Mouse (Mus musculus): ENCODE data around the gene Vmn1r21. TPM values are rescaled to one million over a fixed set of nuclear protein-coding genes. Genes with fewer than 3 reads are reported as not detected.

The Vmn1r21 gene
- total and polyA plus RNA-seq, 3 experiments: not detected

- Histone ChIP-seq H3K36me3 (ENCODE audit: control insufficient read depth in 1 of 2, insufficient read depth in 2 of 2, low read length in 2 of 2) (peaks cover 0 to 12% of the 10 kb centered on the region in 2 experiments; a peak in 2 of 4 replicates), H3K79me2 (ENCODE audit: control insufficient read depth, insufficient read depth, low read length, poor library complexity) (no peaks in the 10 kb centered on the region; the same call in 1 of the 2 replicates), H3K4me3 (ENCODE audit: control insufficient read depth in 1 of 2, insufficient read depth in 1 of 2, low read depth in 2 of 2, low read length in 2 of 2) (no peak overlapping the region), H3K9me3 (replicated peaks; ENCODE audit: insufficient read depth, low read length) (no peaks in the 10 kb centered on the region), H3K27ac (ENCODE audit: control insufficient read depth, low read depth, low read length) (no peak overlapping the region), H3K9ac (ENCODE audit: control insufficient read depth, low read depth, low read length, poor library complexity, severe bottlenecking) (no peak overlapping the region), H3K4me1 (ENCODE audit: control insufficient read depth in 1 of 2, insufficient read depth in 2 of 2, low read length in 2 of 2) (peaks cover 0 to 15% of the 10 kb centered on the region in 2 experiments; a peak in 3 of 4 replicates), H3K27me3 (ENCODE audit: control insufficient read depth in 1 of 2, insufficient read depth in 2 of 2, low read length in 2 of 2) (no peaks in the 10 kb centered on the region)
- TF ChIP-seq EP300 (IDR thresholded peaks at IDR 0.05; ENCODE audit: low read depth in 1 of 2, low read length in 2 of 2): peak in 1 of 2 experiments; percentile 49; a peak in 1 of 4 replicates
- TF ChIP-seq ETS1 (IDR thresholded peaks at IDR 0.05; ENCODE audit: low read depth, low read length): peak; percentile 40; the same call in 1 of the 2 replicates
- TF ChIP-seq ELF1 (IDR thresholded peaks at IDR 0.05; ENCODE audit: low read depth, low read length): no peak
- TF ChIP-seq GATA1 (IDR thresholded peaks at IDR 0.05; ENCODE audit: low read depth, low read length): peak; percentile 56
- DNase-seq (ENCODE audit: low read depth, low spot score): peak; percentile 40
These were observed 38.1 kb downstream of the Vmn1r21 start for GRCm38 (mm10) chr6:57811748-57812730.

- Histone ChIP-seq H3K27ac (ENCODE audit: control insufficient read depth, low read depth, low read length) (no peak overlapping the region), H3K4me1 (ENCODE audit: control insufficient read depth in 1 of 2, insufficient read depth in 2 of 2, low read length in 2 of 2) (peaks cover 6% of the 10 kb centered on the region in 2 experiments), H3K9me3 (replicated peaks; ENCODE audit: insufficient read depth, low read length) (no peaks in the 10 kb centered on the region), H3K4me3 (ENCODE audit: control insufficient read depth in 1 of 2, insufficient read depth in 1 of 2, low read depth in 2 of 2, low read length in 2 of 2) (no peak overlapping the region), H3K36me3 (ENCODE audit: control insufficient read depth in 1 of 2, insufficient read depth in 2 of 2, low read length in 2 of 2) (peaks cover 0 to 7% of the 10 kb centered on the region in 2 experiments; a peak in 2 of 4 replicates), H3K27me3 (ENCODE audit: control insufficient read depth in 1 of 2, insufficient read depth in 2 of 2, low read length in 2 of 2) (no peaks in the 10 kb centered on the region), H3K9ac (ENCODE audit: control insufficient read depth, low read depth, low read length, poor library complexity, severe bottlenecking) (no peak overlapping the region), H3K79me2 (ENCODE audit: control insufficient read depth, insufficient read depth, low read length, poor library complexity) (no peaks in the 10 kb centered on the region; the same call in 1 of the 2 replicates)
- DNase-seq (ENCODE audit: low read depth, low spot score): peak; percentile 60
- TF ChIP-seq MEF2A (IDR thresholded peaks at IDR 0.05; ENCODE audit: extremely low read depth, insufficient replicate concordance, low read depth, low read length, poor library complexity, severe bottlenecking) (no peak), MYB (IDR thresholded peaks at IDR 0.05; ENCODE audit: low read depth, low read length) (no peak), SIN3A (IDR thresholded peaks at IDR 0.05; ENCODE audit: low read length) (0 out of 2 replicates have a peak, but pooled peaks have one; percentile 16), GATA1 (IDR thresholded peaks at IDR 0.05; ENCODE audit: low read depth, low read length) (peak; percentile 68; the same call in 1 of the 2 replicates), EP300 (IDR thresholded peaks at IDR 0.05; ENCODE audit: low read depth in 1 of 2, low read length in 2 of 2) (peak; percentile 41 to 50; a peak in 3 of 4 replicates)
These were observed 44.7 kb downstream of the Vmn1r21 start for GRCm38 (mm10) chr6:57805218-57806069.

GRCm38 (mm10) chr6:57803130-57803529 lies 47.0 kb downstream of the Vmn1r21 start:
- no peak for TF ChIP-seq POLR2AphosphoS2 (IDR thresholded peaks at IDR 0.05; ENCODE audit: low read length)
- no peak for TF ChIP-seq TBP (IDR thresholded peaks at IDR 0.05; ENCODE audit: low read depth, low read length)
- no peak for TF ChIP-seq ZKSCAN1 (IDR thresholded peaks at IDR 0.05; ENCODE audit: low read depth, low read length)
- no peak for TF ChIP-seq MAFK (IDR thresholded peaks at IDR 0.05; ENCODE audit: borderline replicate concordance, low read depth, low read length)
- no peak for TF ChIP-seq USF1 (IDR thresholded peaks at IDR 0.05; ENCODE audit: low read depth, low read length)
- no peak for TF ChIP-seq UBTF (IDR thresholded peaks at IDR 0.05; ENCODE audit: borderline replicate concordance, insufficient read depth, low read depth, low read length)
- no peaks in the 10 kb centered on the region for H3K27me3 ChIP-seq (ENCODE audit: control insufficient read depth in 1 of 2, insufficient read depth in 2 of 2, low read length in 2 of 2)
- H3K79me2 ChIP-seq (ENCODE audit: control insufficient read depth, insufficient read depth, low read length, poor library complexity): no peaks in the 10 kb centered on the region; the same call in 1 of the 2 replicates
- no peak overlapping the region for H3K9ac ChIP-seq (ENCODE audit: control insufficient read depth, low read depth, low read length, poor library complexity, severe bottlenecking)
- H3K27ac ChIP-seq (ENCODE audit: control insufficient read depth, low read depth, low read length): no peak overlapping the region
- no peaks in the 10 kb centered on the region for H3K9me3 ChIP-seq (replicated peaks; ENCODE audit: insufficient read depth, low read length)
- H3K4me1 ChIP-seq (ENCODE audit: control insufficient read depth in 1 of 2, insufficient read depth in 2 of 2, low read length in 2 of 2): peaks cover 6% of the 10 kb centered on the region in 2 experiments
- DNase-seq (ENCODE audit: low read depth, low spot score): no peak
- peaks cover 0 to 7% of the 10 kb centered on the region in 2 experiments; a peak in 2 of 4 replicates for H3K36me3 ChIP-seq (ENCODE audit: control insufficient read depth in 1 of 2, insufficient read depth in 2 of 2, low read length in 2 of 2)
- H3K4me3 ChIP-seq (ENCODE audit: control insufficient read depth in 1 of 2, insufficient read depth in 1 of 2, low read depth in 2 of 2, low read length in 2 of 2): no peak overlapping the region

All from MEL (cell line).